ENCODE assay signal across 9 mouse cellular contexts in genomic region chr12:113004993-113005392, GRCm38 (mm10). TPM values are rescaled to one million over a fixed set of nuclear protein-coding genes. Genes with fewer than 3 reads are reported as not detected.
DNase-seq lines count a peak whose midpoint lies in the region; ATAC-seq and TF ChIP-seq lines count a peak whose summit lies in the region.
"Had no signal": no experiment of that assay in that cellular context is flagged by ENCODE, and none has a peak within 500 bp of the region (broad histone marks: within the 10 kb centered on the region; RNA-seq: fewer than 3 reads in every experiment).

No protein-coding gene starts in this region.

- no peak overlapping the region for H3K9ac ChIP-seq in kidney, embryonic 14.5 days (ENCODE audit: low read depth, low read length)

- H3K27me3 ChIP-seq in kidney, embryonic 14.5 days (ENCODE audit: control insufficient read depth, insufficient read depth, low read length), result no peaks in the 10 kb centered on the region
- no peaks in the 10 kb centered on the region for H3K27me3 ChIP-seq in Patski
- no peaks in the 10 kb centered on the region for H3K27me3 ChIP-seq in hindbrain, embryonic 10.5 days (ENCODE audit: insufficient read depth, poor library complexity, severe bottlenecking)

- no peak overlapping the region for H3K4me2 ChIP-seq in kidney, embryonic 14.5 days (replicated peaks; ENCODE audit: low read depth, low read length)

- in situ Hi-C loops in Patski (cut with MboI; ENCODE audit: low pct_unique_long_range_greater_than_20kb), result loop anchor here (5.0 kb wide), 2 partner anchors 42 to 147 kb away; no protein-coding TSS in a partner anchor

- peak; percentile 85 for DNase-seq in kidney, adult 11 months
- DNase-seq in Patski (ENCODE audit: low read depth, low spot score), result no peak
- DNase-seq in cerebellum, postnatal 36 days, result peak; percentile 66 to 70
- DNase-seq in kidney, postnatal 10 days, result peak; percentile 86
- peak; percentile 81 for DNase-seq in lung, postnatal 10 days
- DNase-seq in spleen, adult 18-20 months, result peak; percentile 64 to 76
- DNase-seq in hindbrain, embryonic 10.5 days (ENCODE audit: low spot score), result no peak

- no peak overlapping the region for H3K27ac ChIP-seq in kidney, embryonic 14.5 days (ENCODE audit: low read depth, low read length)
- H3K27ac ChIP-seq in hindbrain, embryonic 10.5 days, result no peak overlapping the region

- H3K4me1 ChIP-seq in kidney, embryonic 14.5 days (ENCODE audit: control insufficient read depth, insufficient read depth, low read length), result peaks cover 4% of the 10 kb centered on the region; the same call in 1 of the 2 replicates
- H3K4me1 ChIP-seq in hindbrain, embryonic 10.5 days (replicated peaks), result peaks cover 19% of the 10 kb centered on the region

- H3K36me3 ChIP-seq in kidney, embryonic 14.5 days (ENCODE audit: control insufficient read depth, insufficient read depth, low read length), result no peaks in the 10 kb centered on the region
- no peaks in the 10 kb centered on the region for H3K36me3 ChIP-seq in hindbrain, embryonic 10.5 days

- TF ChIP-seq CTCF in Patski (IDR thresholded peaks at IDR 0.05), result no peak

- H3K4me3 ChIP-seq in kidney, embryonic 14.5 days (ENCODE audit: low read length), result no peak overlapping the region
- no peak overlapping the region for H3K4me3 ChIP-seq in hindbrain, embryonic 10.5 days
- H3K4me3 ChIP-seq: myocyte had no signal

- no peak for ATAC-seq in kidney, embryonic 14.5 days (ENCODE audit: low FRiP score, low TSS enrichment)
- ATAC-seq in Patski, result peak; percentile 37

- no peaks in the 10 kb centered on the region for H3K9me3 ChIP-seq in kidney, embryonic 14.5 days (ENCODE audit: control insufficient read depth, low read length)
- no peaks in the 10 kb centered on the region for H3K9me3 ChIP-seq in hindbrain, embryonic 10.5 days

- WGBS in kidney, embryonic 14.5 days, result 32% methylated on average over 4 of the region's 4 CpGs
- WGBS in hindbrain, embryonic 10.5 days, result 38% methylated on average over 4 of the region's 4 CpGs

- POLR2A ChIA-PET in Patski (lab: Charles Lee), result no interaction called here

- CTCF ChIA-PET in Patski (lab: Charles Lee), result interaction anchor here (0.7 to 3.3 kb wide), 25 partner anchors 8 to 151 kb away, joined by 3 to 25 read pairs (median 5); partner anchors contain the start of genes Tedc1 and Tex22

RNA-seq across cellular contexts. Expression of gene Brf1, which starts 4.5 kb away (rescaled TPM):
- polyA plus RNA-seq in kidney, embryonic 14.5 days (2014; fragmentation: Nextera tagmentation; extraction: Ambion mirVana), result 38.2 and 75.6 TPM in 2 replicates
- 38.9 TPM for polyA plus RNA-seq in Patski (2021)
- polyA plus RNA-seq in hindbrain, embryonic 10.5 days (2016; fragmentation: Nextera tagmentation; extraction: Ambion mirVana), result 55.4 and 57.1 TPM in 2 replicates

RNA-seq across cellular contexts. Expression of gene Pacs2, which starts 9.3 kb away (rescaled TPM):
- 12.6 and 14.6 TPM in 2 replicates for polyA plus RNA-seq in kidney, embryonic 14.5 days (2014; fragmentation: Nextera tagmentation; extraction: Ambion mirVana)
- 70.8 TPM for polyA plus RNA-seq in Patski (2021)
- 19.3 and 25.6 TPM in 2 replicates for polyA plus RNA-seq in hindbrain, embryonic 10.5 days (2016; fragmentation: Nextera tagmentation; extraction: Ambion mirVana)

RNA-seq across cellular contexts. Expression of gene Btbd6, which starts 28.7 kb away (rescaled TPM):
- 22.3 and 23.1 TPM in 2 replicates for polyA plus RNA-seq in kidney, embryonic 14.5 days (2014; fragmentation: Nextera tagmentation; extraction: Ambion mirVana)
- 13.5 TPM for polyA plus RNA-seq in Patski (2021)
- polyA plus RNA-seq in hindbrain, embryonic 10.5 days (2016; fragmentation: Nextera tagmentation; extraction: Ambion mirVana), result 22.8 and 27.2 TPM in 2 replicates

Comparison
In these comparisons a context has a peak if more than half of its experiments do, and no peak if none do; other contexts are left out.
1. DNase-seq: peak in kidney, adult 11 months (single experiment), cerebellum, postnatal 36 days (2 of 2), kidney, postnatal 10 days (single experiment), lung, postnatal 10 days (single experiment) and spleen, adult 18-20 months (2 of 2); none in Patski (single experiment) and hindbrain, embryonic 10.5 days (single experiment).